In the genomic region with DNA sequence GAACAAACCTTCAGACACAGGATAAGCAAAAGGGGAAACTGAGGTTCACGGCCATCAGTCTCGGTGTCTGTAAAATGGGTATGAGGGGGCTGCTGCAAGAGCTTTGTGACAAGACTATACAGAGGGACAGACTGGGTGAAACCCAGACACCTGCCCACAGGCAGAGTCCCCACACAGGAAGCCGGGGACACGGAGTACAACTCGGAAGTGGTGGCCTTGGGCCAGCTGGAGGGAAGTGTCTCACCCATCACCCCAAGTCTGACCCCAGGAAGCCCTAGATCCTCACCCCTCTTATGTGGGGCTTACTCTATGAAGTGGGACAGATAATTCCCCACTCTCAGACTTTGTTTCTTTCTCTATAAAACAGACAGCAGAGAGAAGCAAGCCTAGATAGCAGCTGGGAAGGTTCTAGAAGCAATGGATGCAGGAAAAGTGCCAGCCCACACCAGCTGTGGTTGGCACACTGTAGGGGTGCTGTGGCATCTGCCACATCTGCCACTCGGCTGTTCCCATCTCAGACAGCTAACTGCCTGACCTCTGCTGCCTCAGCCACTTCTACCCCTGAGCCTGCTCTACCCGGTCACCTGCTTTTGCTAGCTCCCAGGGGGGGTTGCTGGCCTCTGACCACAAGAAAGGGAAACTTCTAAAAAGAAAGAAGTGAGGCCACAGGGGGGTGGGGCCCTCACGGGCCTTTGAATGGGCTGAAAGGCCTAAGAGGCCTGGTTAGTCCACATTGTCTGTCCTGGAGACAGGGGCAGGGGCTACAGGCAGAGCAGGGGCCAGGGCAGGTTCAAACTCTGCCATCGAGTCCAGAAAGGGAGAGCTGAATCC, we compare ENCODE assay signal across 9 mouse cellular contexts. TPM values are rescaled to one million over a fixed set of nuclear protein-coding genes. Genes with fewer than 3 reads are reported as not detected.
DNase-seq lines count a peak whose midpoint lies in the region; ATAC-seq and TF ChIP-seq lines count a peak whose summit lies in the region.
"Had no signal": no experiment of that assay in that cellular context is flagged by ENCODE, and none has a peak within 500 bp of the region (broad histone marks: within the 10 kb centered on the region; RNA-seq: fewer than 3 reads in every experiment).

No protein-coding gene starts in this region.

- intact Hi-C loops in left cerebral cortex, postnatal 36 days (cut with DNase I): no loop called here

- peak overlapping the region; percentile 83 for H3K4me2 ChIP-seq in lung, embryonic 15.5 days
- no peak overlapping the region for H3K4me2 ChIP-seq in embryonic facial prominence, embryonic 12.5 days (replicated peaks)
- peak overlapping the region; percentile 84 for H3K4me2 ChIP-seq in liver, postnatal 0 days (ENCODE audit: low read depth, low read length)

- H3K4me3 ChIP-seq in lung, embryonic 15.5 days: peak overlapping the region; percentile 55
- H3K4me3 ChIP-seq in embryonic facial prominence, embryonic 12.5 days: 0 out of 2 replicates have a peak overlapping the region, but pooled peaks have one; percentile 53
- peak overlapping the region; percentile 51; the same call in 1 of the 2 replicates for H3K4me3 ChIP-seq in liver, postnatal 0 days (ENCODE audit: low read depth, low read length)

- H3K9ac ChIP-seq in lung, embryonic 15.5 days: 0 out of 2 replicates have a peak overlapping the region, but pooled peaks have one; percentile 11
- H3K9ac ChIP-seq in embryonic facial prominence, embryonic 12.5 days: no peak overlapping the region
- peak overlapping the region; percentile 34; the same call in 1 of the 2 replicates for H3K9ac ChIP-seq in liver, postnatal 0 days (replicated peaks)

- no peak for ATAC-seq in lung, embryonic 15.5 days (ENCODE audit: borderline replicate concordance, extremely low read depth, low FRiP score, low TSS enrichment)
- no peak for ATAC-seq in embryonic facial prominence, embryonic 12.5 days (ENCODE audit: insufficient number of reproducible peaks, insufficient read depth, low FRiP score, low TSS enrichment)
- peak; percentile 47; the same call in 1 of the 2 replicates for ATAC-seq in liver, postnatal 0 days

- no peak for DNase-seq in lung, postnatal 25 days (ENCODE audit: low spot score)
- peak; percentile 60 for DNase-seq in liver, postnatal 0 days
- peak; percentile 59 for DNase-seq in thymus, postnatal 0 days (ENCODE audit: low spot score)
- DNase-seq in cerebellum, adult 9-10 months: no peak
- DNase-seq in right cerebral cortex, adult 18-20 months: no peak
- DNase-seq in left cerebral cortex, postnatal 36 days (ENCODE audit: low spot score in 2 of 2): no peak
- DNase-seq: layer of hippocampus, adult 9-11 months had no signal

- TF ChIP-seq CTCF in liver, postnatal 0 days (IDR thresholded peaks at IDR 0.05; ENCODE audit: low read depth): no peak

- WGBS in lung, embryonic 15.5 days: 66% methylated on average over 9 of the region's 9 CpGs
- 61% methylated on average over 9 of the region's 9 CpGs for WGBS in embryonic facial prominence, embryonic 12.5 days
- 41% methylated on average over 9 of the region's 9 CpGs for WGBS in liver, postnatal 0 days (ENCODE audit: insufficient replicate concordance)

- no peaks in the 10 kb centered on the region for H3K9me3 ChIP-seq in lung, embryonic 15.5 days
- H3K9me3 ChIP-seq in embryonic facial prominence, embryonic 12.5 days: no peaks in the 10 kb centered on the region
- no peaks in the 10 kb centered on the region for H3K9me3 ChIP-seq in liver, postnatal 0 days (ENCODE audit: low read length)

- H3K27ac ChIP-seq in lung, embryonic 15.5 days: no peak overlapping the region
- no peak overlapping the region for H3K27ac ChIP-seq in embryonic facial prominence, embryonic 12.5 days
- peak overlapping the region; percentile 29; the same call in 1 of the 2 replicates for H3K27ac ChIP-seq in liver, postnatal 0 days (ENCODE audit: low read depth)

- no peaks in the 10 kb centered on the region for H3K36me3 ChIP-seq in lung, embryonic 15.5 days
- no peaks in the 10 kb centered on the region for H3K36me3 ChIP-seq in embryonic facial prominence, embryonic 12.5 days
- H3K36me3 ChIP-seq in liver, postnatal 0 days (replicated peaks; ENCODE audit: insufficient read depth, low read length): no peaks in the 10 kb centered on the region

- no peaks in the 10 kb centered on the region for H3K27me3 ChIP-seq in lung, embryonic 15.5 days
- peaks cover 21% of the 10 kb centered on the region for H3K27me3 ChIP-seq in embryonic facial prominence, embryonic 12.5 days
- peaks cover 21% of the 10 kb centered on the region; the same call in 1 of the 2 replicates for H3K27me3 ChIP-seq in liver, postnatal 0 days (ENCODE audit: insufficient read depth, low read length)

- peaks cover 57% of the 10 kb centered on the region for H3K4me1 ChIP-seq in lung, embryonic 15.5 days
- H3K4me1 ChIP-seq in embryonic facial prominence, embryonic 12.5 days: peaks cover 23% of the 10 kb centered on the region
- H3K4me1 ChIP-seq in liver, postnatal 0 days (ENCODE audit: insufficient read depth): peaks cover 19% of the 10 kb centered on the region

- TF ChIP-seq EP300 in liver, postnatal 0 days (IDR thresholded peaks at IDR 0.05; ENCODE audit: low read depth): no peak

RNA-seq across cellular contexts. Expression of gene Emid1, which starts 1.4 kb away (rescaled TPM):
- polyA plus RNA-seq in lung, embryonic 15.5 days (2015; fragmentation: Nextera tagmentation; extraction: Ambion mirVana): 54.3 and 55.6 TPM in 2 replicates
- polyA plus RNA-seq in embryonic facial prominence, embryonic 12.5 days (2016; fragmentation: Nextera tagmentation; extraction: Ambion mirVana): 27.9 and 31.0 TPM in 2 replicates
- 4.0 and 4.8 TPM in 2 replicates for polyA plus RNA-seq in liver, postnatal 0 days (2015; fragmentation: Nextera tagmentation; extraction: Ambion mirVana)
- polyA plus RNA-seq in thymus, postnatal 0 days (2015; fragmentation: Nextera tagmentation; extraction: Ambion mirVana): 46.1 and 51.0 TPM in 2 replicates
- total RNA-seq in left cerebral cortex, postnatal 36 days (2021): 10 to 100 TPM in 1 of 2 experiments, 1 to 10 TPM in 1; 9.8 to 10.9 TPM

RNA-seq across cellular contexts. Expression of gene Ewsr1, which starts 51.6 kb away (rescaled TPM):
- 778 and 796 TPM in 2 replicates for polyA plus RNA-seq in lung, embryonic 15.5 days (2015; fragmentation: Nextera tagmentation; extraction: Ambion mirVana)
- 949 and 978 TPM in 2 replicates for polyA plus RNA-seq in embryonic facial prominence, embryonic 12.5 days (2016; fragmentation: Nextera tagmentation; extraction: Ambion mirVana)
- 146 and 157 TPM in 2 replicates for polyA plus RNA-seq in liver, postnatal 0 days (2015; fragmentation: Nextera tagmentation; extraction: Ambion mirVana)
- 501 and 565 TPM in 2 replicates for polyA plus RNA-seq in thymus, postnatal 0 days (2015; fragmentation: Nextera tagmentation; extraction: Ambion mirVana)
- total RNA-seq in left cerebral cortex, postnatal 36 days (2021): 100 to 1,000 TPM; 222 to 343 TPM

RNA-seq across cellular contexts. Expression of gene Rhbdd3, which starts 51.9 kb away (rescaled TPM):
- 26.3 and 31.2 TPM in 2 replicates for polyA plus RNA-seq in lung, embryonic 15.5 days (2015; fragmentation: Nextera tagmentation; extraction: Ambion mirVana)
- 26.4 and 27.9 TPM in 2 replicates for polyA plus RNA-seq in embryonic facial prominence, embryonic 12.5 days (2016; fragmentation: Nextera tagmentation; extraction: Ambion mirVana)
- 14.4 and 14.9 TPM in 2 replicates for polyA plus RNA-seq in liver, postnatal 0 days (2015; fragmentation: Nextera tagmentation; extraction: Ambion mirVana)
- polyA plus RNA-seq in thymus, postnatal 0 days (2015; fragmentation: Nextera tagmentation; extraction: Ambion mirVana): 17.9 and 19.8 TPM in 2 replicates
- 10 to 100 TPM; 22.2 to 26.2 TPM for total RNA-seq in left cerebral cortex, postnatal 36 days (2021)

Comparison
In these comparisons a context has a peak if more than half of its experiments do, and no peak if none do; other contexts are left out.
1. DNase-seq: peak in liver, postnatal 0 days (single experiment) and thymus, postnatal 0 days (single experiment); none in lung, postnatal 25 days (single experiment), cerebellum, adult 9-10 months (single experiment), right cerebral cortex, adult 18-20 months (single experiment) and left cerebral cortex, postnatal 36 days (0 of 2).
2. Peak in every context shown above with its lines, with median percentiles within 50 percentile points of each other: H3K4me3 ChIP-seq.